Mouse (Mus musculus) urinary bladder, postnatal 4 days (tissue): ENCODE data around the gene Pld3.

Experiments
- DNase-seq, 2 experiments: peaks; one replicate each; pipeline ENCODE4 v3.0.0; 2021 to 2022; ENCODE audit warnings: low spot score in 2 of 2

Pld3 gene

DNA sequence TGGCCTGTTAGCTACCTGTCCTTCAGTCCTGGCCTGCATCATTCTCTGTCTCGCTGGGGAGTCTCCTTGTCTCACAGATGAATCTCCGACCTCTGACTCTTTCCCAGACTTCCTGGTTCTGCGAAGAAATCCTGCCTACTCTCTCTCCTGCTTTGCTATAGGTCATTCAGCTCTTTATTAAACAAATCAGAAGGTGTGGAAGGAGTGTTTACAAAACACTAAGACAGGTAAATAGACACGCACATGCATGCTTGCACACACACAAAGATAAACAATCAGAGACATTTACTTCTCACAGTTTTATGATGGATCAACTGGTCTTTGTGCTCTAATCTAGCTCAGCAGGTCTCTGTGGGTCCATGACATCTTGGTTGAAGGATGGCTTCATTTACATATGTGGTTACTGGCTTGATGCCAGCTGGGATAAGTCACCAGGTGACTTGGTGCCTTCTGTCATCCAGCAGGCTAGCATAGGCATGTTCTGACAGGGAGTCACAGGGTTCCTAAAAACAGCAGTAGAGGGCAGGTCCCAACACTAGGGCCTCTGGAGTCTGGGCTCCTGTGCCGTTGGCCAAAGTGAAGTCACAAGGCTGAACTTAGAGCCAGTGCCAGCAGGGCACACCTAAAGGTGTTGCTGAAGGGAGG is 16.7 kb upstream of the Pld3 start:
- DNase-seq, result peak in 1 of 2 experiments; percentile 34

DNA sequence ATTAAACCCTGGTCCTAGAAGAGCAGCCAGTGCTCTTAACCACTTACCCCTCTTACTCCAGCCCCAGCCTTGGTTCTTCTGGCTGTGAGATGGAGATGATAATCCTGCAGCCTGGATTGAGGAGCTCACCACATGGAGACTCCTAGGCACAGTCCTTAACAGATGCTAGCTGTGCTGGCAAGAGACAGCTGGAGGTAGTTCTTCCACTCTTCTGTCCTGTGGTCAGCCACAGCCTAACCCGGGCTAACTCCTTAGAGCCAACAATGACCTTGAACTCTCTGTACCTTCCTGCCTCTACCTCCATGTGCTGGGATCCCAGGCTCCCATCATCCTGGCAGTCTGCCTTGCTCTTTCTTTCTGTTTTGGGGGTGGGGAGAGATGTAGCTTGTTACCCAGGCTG is 8.0 kb upstream of the Pld3 start:
- no peak for DNase-seq

DNA sequence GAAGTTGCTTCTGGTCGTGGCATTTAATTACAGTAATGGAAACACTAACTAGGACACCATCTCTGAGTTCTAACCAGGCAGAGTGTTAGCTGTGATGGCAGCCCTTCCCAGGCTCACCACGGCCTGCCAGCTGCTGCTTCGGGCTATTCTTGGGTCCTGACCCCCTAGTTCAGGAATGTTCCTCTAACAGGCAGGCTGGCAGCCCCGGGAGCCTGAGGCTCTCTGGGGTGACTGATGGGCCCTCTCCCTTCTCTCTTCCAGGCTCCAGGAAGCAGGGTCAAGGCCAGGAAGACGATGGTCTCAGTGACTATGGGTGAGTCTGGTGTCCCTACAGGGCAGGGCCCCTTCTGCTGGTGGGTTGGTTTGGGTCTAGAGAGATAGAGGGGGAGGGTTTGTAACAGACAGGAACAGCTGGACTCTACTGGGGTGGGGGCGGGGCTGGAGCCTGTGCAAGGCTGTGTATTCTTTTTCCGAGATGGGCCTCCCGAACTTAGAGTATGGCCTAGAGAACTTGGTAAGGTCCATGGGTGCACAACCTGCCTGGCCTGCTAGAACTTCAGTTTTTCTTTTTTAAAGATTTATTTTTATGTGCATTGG is 7.4 kb upstream of the Pld3 start:
- DNase-seq, result no peak

DNA sequence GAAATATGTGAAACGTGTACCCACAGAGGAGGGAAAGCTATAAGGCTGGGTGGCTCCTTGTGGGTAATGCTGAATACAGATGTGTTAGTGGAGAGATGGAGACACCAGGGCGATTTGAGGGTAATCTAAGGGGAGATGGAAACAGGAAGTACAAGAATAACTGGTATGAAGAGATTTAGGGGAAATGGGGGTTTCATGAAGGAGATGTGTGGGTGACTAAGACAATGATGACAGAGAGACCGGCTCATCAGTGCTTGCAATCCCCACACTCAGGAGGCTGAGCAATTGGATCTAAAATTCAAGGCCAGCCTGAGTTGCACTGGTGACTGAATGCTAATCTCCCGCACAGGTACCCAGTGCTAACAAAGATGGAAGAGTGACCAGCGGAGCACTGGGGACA is 948 bp downstream of the Pld3 start:
- DNase-seq, result no peak

DNA sequence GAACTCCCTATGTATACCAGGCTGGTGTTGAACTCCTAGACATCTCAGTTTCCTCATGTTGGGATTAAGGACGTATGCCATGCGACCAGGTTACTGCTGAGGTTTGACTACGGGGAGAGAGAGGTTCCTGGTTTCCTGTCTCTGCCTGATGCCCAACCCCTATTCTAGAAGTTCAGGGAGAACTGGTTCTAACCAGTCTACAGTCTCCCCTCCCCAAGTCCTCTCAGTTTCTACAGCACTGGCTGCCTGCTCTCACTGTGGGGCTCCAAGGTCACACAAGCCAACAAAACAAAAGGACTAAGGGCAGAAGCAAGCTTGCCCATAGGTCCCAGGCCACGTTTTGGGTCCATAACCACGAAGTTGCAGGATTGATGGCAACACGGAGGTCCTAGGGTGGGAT is 3.4 kb downstream of the Pld3 start:
- DNase-seq, result no peak

DNA sequence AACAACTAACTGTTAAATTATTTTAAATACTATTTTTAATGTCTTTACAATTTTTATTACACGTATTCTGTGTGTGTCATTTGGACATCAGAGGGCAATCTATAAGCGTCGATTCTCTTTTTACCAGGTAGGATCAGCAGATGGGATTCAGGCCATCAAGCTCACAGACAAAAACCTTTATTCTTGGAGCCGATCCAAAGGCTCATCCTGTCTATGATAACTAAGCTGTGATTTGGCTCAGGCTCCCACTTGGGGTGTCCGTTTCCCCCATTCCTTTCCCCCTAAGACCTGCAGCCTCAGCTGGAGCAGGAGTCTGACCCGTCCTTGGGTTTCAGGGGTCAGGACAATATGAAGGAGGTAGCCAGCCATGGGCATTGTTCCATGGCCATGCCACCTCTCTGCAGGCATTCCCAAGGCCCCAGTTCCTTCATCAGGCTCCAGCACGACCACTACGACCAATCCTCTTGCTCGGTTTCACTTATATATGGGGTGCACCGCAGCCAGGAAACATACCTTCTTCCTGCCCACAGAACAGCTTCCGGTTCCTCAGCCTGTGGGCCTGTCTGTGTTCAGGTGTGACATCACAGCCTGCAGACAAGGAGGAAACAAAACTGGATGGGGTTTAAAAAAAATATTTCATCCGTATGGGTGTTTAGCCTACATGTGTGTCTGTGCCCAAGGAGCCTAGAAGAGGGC is 8.2 kb downstream of the Pld3 start:
- DNase-seq, result no peak

DNA sequence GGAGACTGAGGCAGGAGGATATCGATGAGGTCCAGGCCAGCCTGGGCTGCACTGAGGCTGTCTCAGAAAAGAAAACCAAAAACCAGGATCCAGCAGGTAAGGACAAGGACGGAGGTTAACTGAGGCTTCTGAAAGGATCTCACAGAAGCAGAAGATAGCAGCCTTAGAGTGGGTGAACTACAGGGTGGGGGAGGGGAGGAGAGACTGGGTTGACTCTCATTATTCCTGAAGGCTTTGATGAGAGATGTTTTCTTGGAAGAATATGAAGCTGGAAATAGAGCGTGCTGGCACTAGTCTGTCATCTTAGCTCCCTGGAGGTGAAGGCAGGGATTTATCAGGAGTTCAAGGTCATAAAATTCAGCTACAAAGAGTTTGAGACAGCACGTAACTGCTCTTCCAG is 9.2 kb downstream of the Pld3 start:
- DNase-seq, result no peak

DNA sequence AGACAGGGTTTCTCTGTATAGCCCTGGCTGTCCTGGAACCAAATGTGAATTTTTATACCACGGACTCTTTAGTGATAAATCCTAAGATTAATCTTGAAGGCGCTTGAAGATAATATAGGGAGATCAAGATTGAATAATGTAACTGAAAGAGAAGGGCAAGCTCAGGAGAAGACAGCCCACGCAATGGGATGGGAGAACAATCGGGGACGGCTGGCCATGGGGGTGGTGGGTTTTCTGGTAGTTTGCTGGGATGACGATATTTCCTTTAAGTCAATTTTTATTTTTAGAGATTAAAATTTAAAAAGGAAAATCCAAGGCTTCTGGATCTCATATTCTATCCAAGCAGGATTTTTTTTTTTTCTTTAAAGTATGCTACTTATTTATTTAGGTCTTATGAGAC is 10.0 kb downstream of the Pld3 start:
- no peak for DNase-seq

DNA sequence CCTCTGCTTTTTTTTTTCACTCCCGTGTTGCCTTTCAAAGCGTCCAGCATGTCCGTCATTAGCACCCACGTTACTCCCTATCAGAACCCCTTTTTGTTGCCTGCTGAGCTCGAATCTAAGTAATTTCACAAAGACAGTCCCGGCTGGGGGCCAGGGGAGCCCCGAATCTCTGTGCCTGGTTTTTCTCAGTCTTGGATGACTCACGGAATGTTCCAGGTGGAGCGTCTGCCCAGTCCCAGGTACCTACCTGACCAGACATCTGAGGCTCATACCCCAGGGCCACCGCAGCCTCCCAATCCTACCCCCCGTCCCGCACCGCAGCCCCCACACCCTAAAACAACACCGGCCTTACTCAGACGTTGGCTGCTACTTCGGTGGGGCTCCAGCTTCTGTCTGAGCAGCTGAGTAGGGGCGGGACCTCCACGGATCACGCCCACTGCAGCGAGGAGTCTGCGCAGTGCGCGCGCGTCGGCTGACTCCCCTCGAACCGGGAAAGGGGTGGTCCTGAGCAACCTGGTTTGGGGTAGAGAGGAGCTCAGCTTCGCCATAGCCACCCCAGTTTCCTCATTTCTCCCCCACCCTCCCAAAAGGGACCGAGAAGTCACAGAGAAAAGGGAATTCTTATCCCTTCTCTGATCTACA is 10.5 kb downstream of the Pld3 start:
- peak; percentile 81 to 87 for DNase-seq

DNA sequence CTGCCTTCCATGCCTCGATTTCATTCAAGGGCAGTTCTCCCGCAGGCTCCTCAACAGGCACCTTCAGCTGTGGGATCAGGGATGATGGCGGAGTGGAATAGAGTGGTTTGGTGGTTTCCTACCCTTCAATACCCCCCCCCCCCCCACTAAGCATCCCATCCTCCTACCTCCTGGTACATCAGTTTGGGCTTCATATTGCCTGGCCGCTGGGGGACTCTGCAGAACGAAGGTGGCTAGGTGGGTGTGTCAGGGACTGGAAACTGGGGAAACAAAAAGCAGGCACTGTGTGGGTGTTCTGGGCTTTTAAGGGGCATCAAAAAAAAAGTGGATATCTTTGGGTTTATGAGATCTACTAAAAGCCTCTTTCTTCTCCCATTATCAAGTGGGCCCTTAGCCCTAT is 11.1 kb downstream of the Pld3 start:
- no peak for DNase-seq

DNA sequence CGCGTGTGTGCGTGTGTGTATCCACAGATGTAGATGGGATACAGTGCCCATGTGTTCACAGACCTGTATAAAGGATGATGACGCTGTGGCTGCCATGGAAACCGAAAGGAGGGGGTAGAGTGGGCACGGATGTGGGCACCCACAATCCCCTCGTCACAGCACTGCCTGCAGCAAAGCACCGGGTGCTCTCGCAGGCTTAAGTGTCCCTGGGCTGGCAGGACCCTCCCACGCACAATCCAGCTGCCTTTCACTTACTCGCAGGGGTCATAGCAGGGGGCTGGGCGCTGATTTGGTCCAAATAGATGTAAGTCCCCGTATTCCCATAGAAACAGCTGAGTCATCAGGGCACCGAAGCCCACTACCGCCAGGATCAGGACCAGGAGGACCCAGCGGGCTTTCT is 11.6 kb downstream of the Pld3 start:
- DNase-seq, result no peak

DNA sequence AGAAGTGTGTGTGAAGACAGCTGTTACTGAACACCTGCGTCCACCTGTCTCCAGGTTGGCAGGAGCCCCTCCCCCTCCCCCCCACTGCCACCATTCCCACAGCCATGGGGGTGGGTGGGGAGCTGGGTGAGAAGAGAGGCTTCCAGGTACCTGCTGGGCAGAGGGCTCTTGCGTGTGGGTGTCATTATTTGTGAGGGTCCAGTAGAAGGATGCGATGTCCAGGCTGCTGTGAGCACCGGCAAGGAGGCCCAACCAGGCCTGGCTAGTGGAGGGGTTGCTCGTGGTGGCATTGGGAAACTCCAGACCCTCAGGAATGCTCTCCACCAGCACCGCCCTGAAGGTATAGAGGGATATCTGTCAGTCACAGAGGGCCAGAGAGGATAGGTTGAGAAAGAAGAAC is 12.1 kb downstream of the Pld3 start:
- no peak for DNase-seq

DNA sequence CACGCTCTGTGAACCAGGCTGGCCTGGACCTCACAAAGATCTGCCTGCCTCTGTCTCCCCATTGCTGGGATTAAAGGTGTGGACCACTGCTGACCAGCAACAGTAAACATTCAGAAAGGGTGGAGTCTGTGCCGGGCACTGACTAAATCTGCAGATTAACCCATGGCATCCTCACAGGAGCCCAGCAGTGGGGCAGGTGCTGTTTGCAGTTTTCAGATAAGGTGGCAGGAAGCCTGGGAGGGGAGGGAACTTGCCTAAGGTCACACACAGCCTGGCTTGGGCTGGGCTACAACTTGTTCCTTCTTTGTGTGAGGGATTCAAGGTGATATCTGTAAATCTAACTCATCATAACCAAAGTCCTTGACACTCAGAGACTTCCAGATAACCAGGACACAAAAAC is 12.5 kb downstream of the Pld3 start:
- DNase-seq, result no peak

DNA sequence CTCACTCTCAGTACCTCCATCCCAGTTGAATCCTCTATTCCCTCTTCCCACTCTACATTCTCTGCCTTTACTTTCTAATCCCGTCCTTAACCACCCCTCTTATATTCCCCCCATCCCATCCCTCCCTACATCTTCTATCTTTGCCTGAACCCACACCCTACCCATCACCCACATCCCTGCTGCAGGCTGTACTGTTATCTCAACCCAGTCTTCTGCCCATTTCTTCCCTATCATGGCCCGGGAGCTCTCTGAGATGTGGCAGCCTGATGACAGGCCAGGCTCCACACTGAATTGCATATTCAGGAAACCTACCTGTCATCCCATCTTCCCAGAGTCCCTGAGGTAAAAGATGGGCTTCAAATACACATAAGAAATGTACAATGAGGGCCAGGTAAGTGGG is 14.2 kb downstream of the Pld3 start:
- no peak for DNase-seq

DNA sequence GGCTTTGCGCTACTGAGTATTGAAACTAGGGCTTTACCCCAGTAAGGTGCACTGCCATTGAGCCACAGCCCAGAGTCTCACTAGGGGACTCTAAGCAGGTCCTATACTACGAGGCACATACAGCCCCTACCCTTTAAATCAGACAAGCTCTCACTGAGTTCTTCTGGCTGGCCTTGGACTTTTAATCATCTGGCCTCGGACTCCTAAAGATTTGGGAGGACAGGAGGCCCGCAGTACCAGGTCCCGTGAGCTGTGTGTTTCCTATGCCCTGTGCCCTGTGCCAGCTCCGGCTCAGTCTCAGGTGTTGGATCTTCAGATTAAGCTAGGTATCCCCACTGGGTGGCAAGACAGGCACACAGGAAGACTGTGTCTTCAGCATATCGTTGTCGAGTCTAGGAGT is 15.0 kb downstream of the Pld3 start:
- no peak for DNase-seq

DNA sequence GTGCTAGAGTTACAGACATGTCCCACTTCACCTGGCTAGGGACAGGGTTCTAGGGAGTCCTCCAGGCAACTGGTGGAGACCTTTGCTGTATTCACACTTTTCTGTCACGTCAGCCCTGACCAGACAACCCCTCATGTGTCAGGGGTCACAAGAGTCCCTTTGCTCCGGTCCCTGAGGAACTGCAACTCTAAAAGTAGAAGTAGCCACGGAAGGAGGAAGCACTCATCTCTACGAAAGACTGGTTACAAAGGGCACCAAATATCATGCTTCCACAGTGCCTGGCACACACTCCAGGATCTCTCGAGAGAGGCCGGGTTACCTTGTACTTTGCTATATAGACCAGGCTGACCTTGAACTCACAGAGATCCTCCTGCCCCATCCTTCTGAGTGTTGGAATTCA is 16.4 kb downstream of the Pld3 start:
- no peak for DNase-seq

DNA sequence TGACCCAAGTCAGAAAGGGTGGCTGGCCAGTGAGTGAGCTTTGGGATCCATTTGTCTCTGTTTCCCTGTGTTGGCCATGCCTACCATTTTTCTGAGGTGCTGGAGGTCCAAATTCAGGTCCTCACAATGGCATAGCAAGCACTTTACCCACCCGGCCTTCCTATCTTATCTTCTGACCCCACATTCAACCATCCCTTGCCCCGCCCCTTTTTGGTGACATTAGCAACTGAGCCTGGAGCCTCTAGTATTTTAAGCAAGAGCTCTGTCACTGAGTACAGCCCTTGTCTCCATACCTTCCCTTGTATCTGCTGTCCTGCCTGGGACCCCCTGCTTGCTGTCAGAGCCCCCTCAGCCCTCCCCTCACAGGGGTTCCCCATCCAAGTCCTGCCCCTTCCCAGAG is 17.6 kb downstream of the Pld3 start:
- no peak for DNase-seq

DNA sequence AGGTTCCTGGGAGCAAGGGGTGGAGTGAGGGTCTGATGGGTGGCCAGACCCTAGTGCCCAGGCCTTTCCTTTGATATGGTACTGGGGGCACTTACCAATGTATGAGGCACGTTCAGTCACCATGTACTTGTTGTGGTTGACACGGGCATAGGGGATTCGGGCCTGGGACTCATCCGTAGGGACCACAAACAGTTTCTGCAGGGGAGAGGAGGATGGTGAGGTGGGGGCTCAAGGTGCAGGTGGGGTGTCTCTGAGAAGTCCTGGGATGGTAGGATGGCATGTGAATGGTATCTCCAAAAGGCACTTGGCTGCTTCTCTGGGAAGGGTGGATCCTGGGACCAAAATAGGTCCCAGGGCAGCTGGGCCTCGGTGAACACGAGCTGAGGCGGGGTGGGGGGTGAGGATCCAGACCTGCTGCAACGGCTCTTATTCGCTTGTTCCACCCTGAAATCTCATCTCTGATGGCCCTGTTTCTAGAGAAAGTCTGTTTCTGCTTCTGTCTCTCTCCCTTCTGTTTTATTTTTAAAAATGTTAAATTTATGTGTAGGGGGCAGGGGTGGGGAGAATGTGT is 20.5 kb downstream of the Pld3 start:
- no peak for DNase-seq

DNA sequence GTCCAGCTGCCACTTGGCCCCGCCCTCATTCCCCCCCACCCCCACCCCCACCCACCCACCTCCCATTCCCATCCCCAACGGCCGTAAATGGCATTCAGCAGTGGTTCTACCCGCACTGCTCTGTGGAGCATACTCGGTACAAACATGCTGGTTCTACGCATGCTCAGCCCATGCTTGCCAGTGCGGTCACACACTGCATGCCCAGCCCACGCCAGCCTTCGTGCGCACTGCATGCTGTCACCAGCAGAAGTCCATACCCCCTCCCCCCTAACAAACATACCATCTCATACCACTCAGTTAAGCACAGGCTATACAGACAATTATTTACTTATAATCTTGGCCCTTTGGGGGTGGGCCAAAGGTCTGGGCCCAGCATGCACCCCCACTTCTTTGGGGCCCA is 21.3 kb downstream of the Pld3 start:
- DNase-seq, result no peak

DNA sequence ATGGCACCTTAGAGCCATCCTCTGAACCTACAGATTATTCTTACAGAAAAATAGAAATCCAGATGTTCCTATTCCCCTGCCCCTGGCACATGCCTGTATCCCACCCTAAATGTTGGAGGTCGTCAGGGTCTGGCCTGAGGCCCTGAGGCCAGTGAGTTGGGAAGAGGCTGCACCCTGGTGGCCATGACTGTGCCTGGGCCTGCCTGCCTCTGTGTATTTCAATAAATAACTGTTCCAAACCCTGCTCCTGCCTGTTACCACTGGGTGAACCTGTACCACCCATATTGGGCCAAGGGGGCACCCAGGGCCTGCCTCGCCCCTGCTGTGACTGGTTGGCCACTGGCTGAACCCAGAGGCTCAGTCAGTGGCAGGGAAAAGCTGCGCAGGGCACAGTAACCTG is 22.1 kb downstream of the Pld3 start:
- no peak for DNase-seq

DNA sequence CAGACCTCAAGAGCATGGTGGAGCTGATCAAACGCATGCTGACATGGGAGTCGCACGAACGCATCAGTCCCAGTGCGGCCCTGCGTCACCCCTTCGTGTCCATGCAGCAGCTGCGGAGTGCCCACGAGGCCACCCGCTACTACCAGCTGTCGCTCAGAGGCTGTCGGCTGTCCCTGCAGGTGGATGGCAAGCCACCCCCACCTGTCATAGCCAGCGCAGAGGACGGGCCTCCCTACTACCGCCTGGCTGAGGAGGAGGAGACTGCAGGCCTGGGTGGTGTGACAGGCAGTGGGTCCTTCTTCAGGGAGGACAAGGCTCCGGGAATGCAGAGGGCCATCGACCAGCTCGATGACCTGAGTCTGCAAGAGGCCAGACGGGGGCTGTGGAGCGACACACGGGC is 23.9 kb downstream of the Pld3 start:
- DNase-seq, result no peak

DNA sequence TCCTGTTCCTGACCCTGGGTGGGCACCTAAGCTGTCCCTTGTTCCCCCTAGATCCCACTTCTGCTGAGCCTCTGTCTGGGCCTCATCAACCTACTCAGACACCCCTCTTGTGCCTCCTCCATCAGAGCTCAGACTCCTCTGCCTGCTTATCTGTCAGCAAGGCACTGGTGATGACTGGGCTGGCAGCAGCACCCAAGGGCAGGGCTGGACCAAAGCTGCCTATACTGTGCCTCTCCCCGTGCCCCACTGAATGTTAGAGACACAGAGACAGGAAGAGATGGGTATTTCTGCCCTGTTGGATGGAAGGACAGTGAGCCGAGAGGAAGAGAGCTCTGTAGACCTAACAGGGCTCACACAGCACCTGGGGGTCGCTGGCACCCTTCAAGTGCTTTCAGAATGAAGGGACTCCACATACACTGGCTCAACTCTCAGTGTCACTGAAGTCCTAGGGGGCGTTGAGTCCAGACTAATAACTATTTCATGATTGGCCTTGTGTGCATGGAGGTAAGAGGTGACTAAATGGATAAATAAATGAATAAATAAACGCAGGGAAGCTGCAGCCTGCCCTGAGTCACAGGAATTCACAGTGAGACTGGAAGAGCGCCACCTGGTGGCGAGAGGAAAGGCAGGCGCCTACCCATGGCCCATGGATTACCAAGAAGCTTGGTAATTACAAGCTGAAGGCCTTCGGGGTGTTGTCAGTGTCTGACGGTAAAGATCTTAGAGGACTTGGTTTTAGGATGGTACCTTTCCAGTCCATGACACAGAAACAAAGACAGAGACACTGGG is 26.8 kb downstream of the Pld3 start:
- DNase-seq, result peak in 1 of 2 experiments; percentile 60
